14 mouse cellular contexts compared by ENCODE assay signal in the genomic region with DNA sequence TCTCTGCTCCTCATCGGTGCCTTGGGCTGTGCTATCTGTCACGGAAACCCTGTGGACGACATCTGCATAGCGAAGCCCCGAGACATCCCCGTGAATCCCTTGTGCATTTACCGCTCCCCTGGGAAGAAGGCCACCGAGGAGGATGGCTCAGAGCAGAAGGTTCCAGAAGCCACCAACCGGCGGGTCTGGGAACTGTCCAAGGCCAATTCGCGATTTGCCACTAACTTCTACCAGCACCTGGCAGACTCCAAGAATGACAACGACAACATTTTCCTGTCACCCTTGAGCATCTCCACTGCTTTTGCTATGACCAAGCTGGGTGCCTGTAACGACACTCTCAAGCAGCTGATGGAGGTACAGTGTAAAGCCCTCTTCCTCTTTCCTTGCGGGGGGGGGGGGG.
"Had no signal": no experiment of that assay in that cellular context is flagged by ENCODE, and none has a peak within 500 bp of the region (broad histone marks: within the 10 kb centered on the region; RNA-seq: fewer than 3 reads in every experiment).

No protein-coding gene starts in this region.

- H3K27me3 ChIP-seq: limb, embryonic 13.5 days; midbrain, embryonic 13.5 days; neural tube, embryonic 15.5 days had no signal

- H3K9me3 ChIP-seq: limb, embryonic 13.5 days; midbrain, embryonic 13.5 days; neural tube, embryonic 15.5 days had no signal

- H3K36me3 ChIP-seq: limb, embryonic 13.5 days; midbrain, embryonic 13.5 days; neural tube, embryonic 15.5 days had no signal

- H3K27ac ChIP-seq: kidney, postnatal 0 days; layer of hippocampus, adult 2 months; limb, embryonic 13.5 days; midbrain, embryonic 13.5 days; neural tube, embryonic 15.5 days; stomach, postnatal 0 days had no signal

- DNase-seq: kidney, adult 8-10 months; kidney, postnatal 4 days; left cerebral cortex, postnatal 4 days; lung, adult 2 months; lung, postnatal 36 days; thymus, postnatal 4 days had no signal

- H3K9ac ChIP-seq: limb, embryonic 13.5 days; midbrain, embryonic 13.5 days; neural tube, embryonic 15.5 days had no signal

- H3K4me1 ChIP-seq: limb, embryonic 13.5 days; midbrain, embryonic 13.5 days; neural tube, embryonic 15.5 days had no signal

- H3K4me2 ChIP-seq: limb, embryonic 13.5 days; midbrain, embryonic 13.5 days; neural tube, embryonic 15.5 days had no signal

- H3K4me3 ChIP-seq: layer of hippocampus, adult 2 months; limb, embryonic 13.5 days; midbrain, embryonic 13.5 days; myocyte; neural tube, embryonic 15.5 days had no signal

- ATAC-seq: lung, postnatal 0 days; midbrain, embryonic 13.5 days had no signal
